15 mouse cellular contexts compared by ENCODE assay signal in genomic region chr13:58168119-58168518, GRCm38 (mm10).
"Had no signal": no experiment of that assay in that cellular context is flagged by ENCODE, and none has a peak within 500 bp of the region (broad histone marks: within the 10 kb centered on the region; RNA-seq: fewer than 3 reads in every experiment).

No protein-coding gene starts in this region.

- H3K4me2 ChIP-seq: liver, embryonic 11.5 days; liver, embryonic 15.5 days; neural tube, embryonic 12.5 days had no signal

- ATAC-seq: intestine, postnatal 0 days; lung, postnatal 0 days had no signal

- H3K4me3 ChIP-seq: left cerebral cortex, adult 2 months; limb, embryonic 10.5 days; liver, embryonic 15.5 days; megakaryocyte, embryonic 14.5 days; myocyte; neural tube, embryonic 12.5 days had no signal

- H3K4me1 ChIP-seq: limb, embryonic 10.5 days; liver, embryonic 15.5 days; neural tube, embryonic 12.5 days had no signal

- DNase-seq: kidney, adult 8-10 months; kidney, postnatal 25 days; lung, adult 2 months; lung, postnatal 36 days; retina, postnatal 1 day; right cerebral cortex, postnatal 14 days had no signal

- H3K27me3 ChIP-seq: liver, embryonic 15.5 days; megakaryocyte, embryonic 14.5 days; neural tube, embryonic 12.5 days had no signal

- H3K27ac ChIP-seq: left cerebral cortex, adult 2 months; limb, embryonic 10.5 days; liver, embryonic 15.5 days; neural tube, embryonic 12.5 days had no signal

- H3K9ac ChIP-seq: liver, embryonic 15.5 days; neural tube, embryonic 12.5 days had no signal

- H3K9me3 ChIP-seq: limb, embryonic 10.5 days; liver, embryonic 15.5 days; megakaryocyte, embryonic 14.5 days had no signal
